18 mouse cellular contexts compared by ENCODE assay signal in the genomic region with DNA sequence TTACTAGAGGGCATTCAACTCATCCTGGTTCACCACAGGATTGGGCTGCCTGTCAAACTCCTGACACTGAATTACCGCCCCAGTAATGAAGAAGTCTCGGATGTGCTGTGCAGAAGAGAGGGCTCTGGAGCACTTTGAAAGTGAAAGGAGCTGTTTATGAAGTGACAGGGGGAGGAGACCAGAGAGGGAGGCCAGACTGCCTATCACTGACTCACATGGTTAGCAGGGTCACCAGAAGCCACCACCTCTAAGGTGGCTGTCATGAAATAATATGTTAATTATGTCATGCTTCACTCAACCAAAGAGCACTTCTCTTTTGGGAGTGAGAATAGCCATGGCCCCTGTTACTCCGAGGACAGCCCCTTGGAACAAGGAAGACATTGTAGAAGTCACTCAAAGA.
DNase-seq lines count a peak whose midpoint lies in the region; ATAC-seq and TF ChIP-seq lines count a peak whose summit lies in the region.
"Had no signal": no experiment of that assay in that cellular context is flagged by ENCODE, and none has a peak within 500 bp of the region (broad histone marks: within the 10 kb centered on the region; RNA-seq: fewer than 3 reads in every experiment).

No protein-coding gene starts in this region.

- no peak for DNase-seq in intestine, embryonic 14.5 days (ENCODE audit: low spot score)
- DNase-seq in stomach, postnatal 0 days (ENCODE audit: low spot score): no peak
- no peak for DNase-seq in B cell, adult 2 months
- no peak for DNase-seq in urinary bladder, postnatal 4 days (ENCODE audit: low spot score in 2 of 2)
- DNase-seq: adrenal gland, postnatal 25 days; gastrocnemius, postnatal 25 days; kidney, postnatal 25 days; lung, adult 18-20 months; retina, postnatal 1 day; thymus, postnatal 14 days had no signal

- H3K36me3 ChIP-seq in forebrain, embryonic 15.5 days: no peaks in the 10 kb centered on the region
- no peaks in the 10 kb centered on the region for H3K36me3 ChIP-seq in forebrain, embryonic 16.5 days (ENCODE audit: control insufficient read depth, insufficient read depth)
- H3K36me3 ChIP-seq in midbrain, embryonic 12.5 days: no peaks in the 10 kb centered on the region
- H3K36me3 ChIP-seq in midbrain, embryonic 16.5 days (ENCODE audit: control insufficient read depth, insufficient read depth, low read length): no peaks in the 10 kb centered on the region
- no peaks in the 10 kb centered on the region for H3K36me3 ChIP-seq in intestine, embryonic 14.5 days (ENCODE audit: control insufficient read depth, insufficient read depth, low read length)
- no peaks in the 10 kb centered on the region for H3K36me3 ChIP-seq in stomach, postnatal 0 days (ENCODE audit: control insufficient read depth, insufficient read depth, low read length)
- H3K36me3 ChIP-seq: limb, embryonic 10.5 days; midbrain, embryonic 10.5 days; neural tube, embryonic 13.5 days had no signal

- WGBS in forebrain, embryonic 15.5 days: 39% methylated on average over 3 of the region's 3 CpGs
- WGBS in forebrain, embryonic 16.5 days: 35% methylated on average over 3 of the region's 3 CpGs
- WGBS in midbrain, embryonic 12.5 days: 51% methylated on average over 3 of the region's 3 CpGs
- 42% methylated on average over 3 of the region's 3 CpGs for WGBS in midbrain, embryonic 16.5 days
- WGBS in intestine, embryonic 14.5 days: 63% methylated on average over 3 of the region's 3 CpGs
- 73% methylated on average over 3 of the region's 3 CpGs for WGBS in stomach, postnatal 0 days

- H3K27me3 ChIP-seq in forebrain, embryonic 15.5 days: no peaks in the 10 kb centered on the region
- H3K27me3 ChIP-seq in forebrain, embryonic 16.5 days (replicated peaks; ENCODE audit: control insufficient read depth, insufficient read depth, low read length): no peaks in the 10 kb centered on the region
- H3K27me3 ChIP-seq in midbrain, embryonic 12.5 days: no peaks in the 10 kb centered on the region
- no peaks in the 10 kb centered on the region for H3K27me3 ChIP-seq in midbrain, embryonic 16.5 days (ENCODE audit: control insufficient read depth, insufficient read depth, low read depth, low read length)
- no peaks in the 10 kb centered on the region for H3K27me3 ChIP-seq in intestine, embryonic 14.5 days (replicated peaks; ENCODE audit: control insufficient read depth, insufficient read depth, low read length)
- H3K27me3 ChIP-seq in stomach, postnatal 0 days (ENCODE audit: control insufficient read depth, insufficient read depth, low read length): no peaks in the 10 kb centered on the region
- H3K27me3 ChIP-seq: neural tube, embryonic 13.5 days had no signal

- H3K9me3 ChIP-seq in forebrain, embryonic 15.5 days: no peaks in the 10 kb centered on the region
- no peaks in the 10 kb centered on the region for H3K9me3 ChIP-seq in forebrain, embryonic 16.5 days (ENCODE audit: control insufficient read depth, low read length)
- no peaks in the 10 kb centered on the region for H3K9me3 ChIP-seq in midbrain, embryonic 12.5 days
- no peaks in the 10 kb centered on the region for H3K9me3 ChIP-seq in midbrain, embryonic 16.5 days (replicated peaks; ENCODE audit: control insufficient read depth, low read length, poor library complexity, severe bottlenecking)
- no peaks in the 10 kb centered on the region for H3K9me3 ChIP-seq in intestine, embryonic 14.5 days (ENCODE audit: control insufficient read depth, low read length)
- H3K9me3 ChIP-seq in stomach, postnatal 0 days (ENCODE audit: control insufficient read depth, low read length): no peaks in the 10 kb centered on the region
- H3K9me3 ChIP-seq: limb, embryonic 10.5 days; midbrain, embryonic 10.5 days; neural tube, embryonic 13.5 days had no signal

- H3K9ac ChIP-seq in forebrain, embryonic 15.5 days (replicated peaks): no peak overlapping the region
- no peak overlapping the region for H3K9ac ChIP-seq in forebrain, embryonic 16.5 days (replicated peaks; ENCODE audit: low read depth, low read length)
- no peak overlapping the region for H3K9ac ChIP-seq in midbrain, embryonic 12.5 days (replicated peaks)
- H3K9ac ChIP-seq in midbrain, embryonic 16.5 days (ENCODE audit: low read depth, low read length): no peak overlapping the region
- no peak overlapping the region for H3K9ac ChIP-seq in intestine, embryonic 14.5 days (ENCODE audit: low read length)
- no peak overlapping the region for H3K9ac ChIP-seq in stomach, postnatal 0 days (ENCODE audit: low read length)
- H3K9ac ChIP-seq: neural tube, embryonic 13.5 days had no signal

- TF ChIP-seq CTCF in stomach, postnatal 0 days (IDR thresholded peaks at IDR 0.05; ENCODE audit: low read depth): no peak

- TF ChIP-seq EP300 in stomach, postnatal 0 days (optimal IDR thresholded peaks at IDR 0.05): no peak

- ATAC-seq in forebrain, embryonic 15.5 days (replicated peaks): peak; percentile 19; the same call in 1 of the 2 replicates
- no peak for ATAC-seq in forebrain, embryonic 16.5 days
- 0 out of 2 replicates have a peak, but pooled peaks have one; percentile 38 for ATAC-seq in midbrain, embryonic 12.5 days (ENCODE audit: low FRiP score, low read depth)
- ATAC-seq in midbrain, embryonic 16.5 days: no peak
- ATAC-seq in intestine, embryonic 14.5 days (replicated peaks; ENCODE audit: low FRiP score, low TSS enrichment, low read depth): no peak
- ATAC-seq in stomach, postnatal 0 days (ENCODE audit: low FRiP score, low TSS enrichment): peak; percentile 51; the same call in 1 of the 2 replicates
- ATAC-seq: hindbrain, postnatal 0 days had no signal

- peaks cover 9% of the 10 kb centered on the region; the same call in 1 of the 2 replicates for H3K4me1 ChIP-seq in forebrain, embryonic 15.5 days
- H3K4me1 ChIP-seq in forebrain, embryonic 16.5 days (replicated peaks; ENCODE audit: control insufficient read depth, insufficient read depth, low read length): peaks cover 4% of the 10 kb centered on the region; the same call in 1 of the 2 replicates
- H3K4me1 ChIP-seq in midbrain, embryonic 12.5 days: 0 out of 2 replicates have a peak, but pooled peaks cover 6% of the 10 kb centered on the region
- H3K4me1 ChIP-seq in midbrain, embryonic 16.5 days (ENCODE audit: control insufficient read depth, insufficient read depth, low read length): no peaks in the 10 kb centered on the region
- H3K4me1 ChIP-seq in intestine, embryonic 14.5 days (replicated peaks; ENCODE audit: control insufficient read depth, insufficient read depth, low read length): peaks cover 6% of the 10 kb centered on the region; the same call in 1 of the 2 replicates
- H3K4me1 ChIP-seq in stomach, postnatal 0 days (replicated peaks; ENCODE audit: control insufficient read depth, insufficient read depth): no peaks in the 10 kb centered on the region
- H3K4me1 ChIP-seq: neural tube, embryonic 13.5 days had no signal

- no peak overlapping the region for H3K4me3 ChIP-seq in forebrain, embryonic 15.5 days
- H3K4me3 ChIP-seq in forebrain, embryonic 16.5 days (replicated peaks; ENCODE audit: low read length): no peak overlapping the region
- no peak overlapping the region for H3K4me3 ChIP-seq in midbrain, embryonic 12.5 days
- H3K4me3 ChIP-seq in midbrain, embryonic 16.5 days (ENCODE audit: low read depth, low read length): no peak overlapping the region
- H3K4me3 ChIP-seq in intestine, embryonic 14.5 days (ENCODE audit: low read depth, low read length): no peak overlapping the region
- no peak overlapping the region for H3K4me3 ChIP-seq in stomach, postnatal 0 days (ENCODE audit: low read depth, low read length)
- H3K4me3 ChIP-seq: limb, embryonic 10.5 days; midbrain, embryonic 10.5 days; neural tube, embryonic 13.5 days had no signal

- H3K27ac ChIP-seq in forebrain, embryonic 15.5 days (replicated peaks): no peak overlapping the region
- no peak overlapping the region for H3K27ac ChIP-seq in forebrain, embryonic 16.5 days (ENCODE audit: low read length)
- H3K27ac ChIP-seq in midbrain, embryonic 12.5 days (replicated peaks): no peak overlapping the region
- H3K27ac ChIP-seq in midbrain, embryonic 16.5 days (ENCODE audit: low read length): no peak overlapping the region
- H3K27ac ChIP-seq in intestine, embryonic 14.5 days (ENCODE audit: low read depth): peak overlapping the region; percentile 81; the same call in 1 of the 2 replicates
- H3K27ac ChIP-seq in stomach, postnatal 0 days (replicated peaks): peak overlapping the region; percentile 91; the same call in 1 of the 2 replicates
- H3K27ac ChIP-seq: hindbrain, postnatal 0 days; limb, embryonic 10.5 days; midbrain, embryonic 10.5 days; neural tube, embryonic 13.5 days had no signal

- no peak overlapping the region for H3K4me2 ChIP-seq in forebrain, embryonic 15.5 days (replicated peaks)
- H3K4me2 ChIP-seq in forebrain, embryonic 16.5 days (ENCODE audit: low read length): no peak overlapping the region
- H3K4me2 ChIP-seq in midbrain, embryonic 12.5 days (replicated peaks): no peak overlapping the region
- no peak overlapping the region for H3K4me2 ChIP-seq in midbrain, embryonic 16.5 days (ENCODE audit: low read length)
- peak overlapping the region; percentile 39 for H3K4me2 ChIP-seq in intestine, embryonic 14.5 days (ENCODE audit: low read length)
- no peak overlapping the region for H3K4me2 ChIP-seq in stomach, postnatal 0 days (replicated peaks; ENCODE audit: low read depth)
- H3K4me2 ChIP-seq: neural tube, embryonic 13.5 days had no signal

Comparison
In these comparisons a context has a peak if more than half of its experiments do, and no peak if none do; other contexts are left out.
1. ATAC-seq: peak in forebrain, embryonic 15.5 days (single experiment), midbrain, embryonic 12.5 days (single experiment) and stomach, postnatal 0 days (single experiment); none in forebrain, embryonic 16.5 days (single experiment), midbrain, embryonic 16.5 days (single experiment) and intestine, embryonic 14.5 days (single experiment).
2. H3K27ac ChIP-seq: peak in intestine, embryonic 14.5 days (single experiment) and stomach, postnatal 0 days (single experiment); none in forebrain, embryonic 15.5 days (single experiment), forebrain, embryonic 16.5 days (single experiment), midbrain, embryonic 12.5 days (single experiment) and midbrain, embryonic 16.5 days (single experiment).